Mouse (Mus musculus) left cerebral cortex, adult 18-20 months (tissue): Measurements from ENCODE around the gene Ncoa6. TPM values are rescaled to one million over a fixed set of nuclear protein-coding genes. Genes with fewer than 3 reads are reported as not detected.

ENCODE experiments used
- DNase-seq, 2 experiments: peaks; one replicate each; pipeline ENCODE4 v3.0.0; 2021 to 2022; ENCODE audit warnings: low spot score in 2 of 2, mixed read lengths in 1 of 2
- microRNA-seq, 2 experiments: library from miRNA; unstranded; fragments of <30 nt; microRNA quantifications; one replicate each; pipeline ENCODE4 v1.2.0; 2021
- total RNA-seq, 2 experiments: library from RNA; stranded (reverse); gene quantifications; 2 replicates each; pipeline ENCODE4 v1.2.3; 2021

Gene Ncoa6
- total RNA-seq, 2 experiments from 2014 or later: 57.9 to 63.8 TPM

GRCm38 (mm10) chr2:155373302-155373701 is 100.4 kb downstream of the Ncoa6 start:
- DNase-seq: no peak

- DNase-seq: no peak
Measured at GRCm38 (mm10) chr2:155372451-155372850, 101.2 kb downstream of the Ncoa6 start.

GRCm38 (mm10) chr2:155369333-155369883 is 104.3 kb downstream of the Ncoa6 start:
- DNase-seq: no peak

GRCm38 (mm10) chr2:155367635-155368284 is 105.9 kb downstream of the Ncoa6 start:
- no peak for DNase-seq

GRCm38 (mm10) chr2:155357686-155358399 is 115.9 kb downstream of the Ncoa6 start:
- peak; percentile 7 to 8 for DNase-seq

GRCm38 (mm10) chr2:155356971-155357591 is 116.6 kb downstream of the Ncoa6 start, which contains the start of gene Pigu:
Pigu (minus strand) TSS chr2:155357430.
- peak; percentile 96 to 97 for DNase-seq

GRCm38 (mm10) chr2:155354402-155354801 is 119.3 kb downstream of the Ncoa6 start:
- no peak for DNase-seq

GRCm38 (mm10) chr2:155346670-155347069 is 127.0 kb downstream of the Ncoa6 start:
- no peak for DNase-seq

Small RNA genes within 50 kb of the gene (microRNA-seq; reads per million reads assigned to microRNA genes)
- 0 reads per million in 2 experiments for gene Mir695

Other genes starting within 250 kb of the Ncoa6 start
- 100 to 1,000 TPM; 293 to 300 TPM for gene Dynlrb1, start 237.4 kb downstream of the Ncoa6 start, total RNA-seq
- 100 to 1,000 TPM; 320 to 326 TPM for gene Map1lc3a, start 197.6 kb downstream of the Ncoa6 start, total RNA-seq
- gene Pigu, start 116.5 kb downstream of the Ncoa6 start, total RNA-seq: 10 to 100 TPM; 27.5 to 31.2 TPM
- gene Trp53inp2, start 92.8 kb downstream of the Ncoa6 start, total RNA-seq: 100 to 1,000 TPM; 114 to 126 TPM
- gene Acss2, start 44.1 kb upstream of the Ncoa6 start, total RNA-seq: 10 to 100 TPM; 47.3 to 57.0 TPM
- gene Ggt7, start 44.3 kb upstream of the Ncoa6 start, total RNA-seq: 100 to 1,000 TPM; 114 to 127 TPM
- gene Gss, start 118.9 kb upstream of the Ncoa6 start, total RNA-seq: 10 to 100 TPM; 13.1 to 14.0 TPM
- gene Myh7b, start 137.3 kb upstream of the Ncoa6 start, total RNA-seq: 1 to 10 TPM; 5.0 to 6.7 TPM
- 100 to 1,000 TPM; 142 to 144 TPM for gene Trpc4ap, start 218.5 kb upstream of the Ncoa6 start, total RNA-seq